Mouse (Mus musculus): ENCODE data around the gene Fut1.

- no peak for TF ChIP-seq CTCF (IDR thresholded peaks at IDR 0.05; ENCODE audit: borderline replicate concordance, insufficient read depth, low read depth, low read length)
- TF ChIP-seq POLR2A (IDR thresholded peaks at IDR 0.05; ENCODE audit: borderline replicate concordance, insufficient read depth, low read length): no peak
These were observed 25.6 kb downstream of the Fut1 start for GRCm38 (mm10) chr7:45642503-45643255.
